Comparison of ENCODE assay signal across 7 mouse cellular contexts in the genomic region with DNA sequence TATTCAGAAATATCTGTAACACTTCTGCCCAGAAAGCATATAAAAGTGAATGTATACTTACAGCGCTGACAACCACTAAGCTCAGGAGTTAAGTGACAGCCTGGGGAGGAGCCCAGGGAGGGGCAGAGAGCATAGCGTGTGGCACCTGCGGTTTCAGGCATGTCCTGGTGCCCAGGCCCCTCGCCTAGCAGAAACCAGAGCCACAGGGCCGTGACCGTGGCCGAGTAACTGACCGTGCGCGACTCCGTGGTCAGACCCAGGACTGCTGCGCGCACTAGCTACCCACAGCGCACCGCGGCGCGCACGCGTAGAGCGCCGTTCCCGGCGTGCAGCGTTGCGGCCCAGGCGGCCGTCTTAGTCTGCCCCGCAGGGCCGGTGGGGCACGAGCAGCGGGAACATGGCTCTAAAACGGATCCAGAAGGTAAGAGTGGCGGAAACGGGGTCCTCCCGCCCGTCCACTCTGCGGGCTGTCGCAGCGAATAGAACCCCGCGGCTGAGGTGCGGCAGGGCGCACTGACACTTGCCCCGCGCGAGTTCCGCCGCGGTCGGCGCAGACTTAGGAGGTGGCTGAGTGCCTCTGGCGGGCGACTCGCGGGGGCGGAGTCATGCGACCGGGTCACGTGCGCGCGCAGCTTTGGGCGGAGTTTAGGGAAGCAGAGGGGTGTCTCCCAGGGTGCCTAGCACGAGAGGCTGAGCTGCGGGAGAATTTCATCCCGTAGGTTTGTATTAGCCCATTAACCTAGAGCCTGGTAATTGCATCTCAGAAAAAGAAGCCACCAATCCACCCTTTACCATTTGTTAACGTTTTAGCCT. TPM values are rescaled to one million over a fixed set of nuclear protein-coding genes. Genes with fewer than 3 reads are reported as not detected.
A peak's percentile ranks its signal among the peaks of the same experiment; 100 is the strongest.
DNase-seq lines count a peak whose midpoint lies in the region; ATAC-seq and TF ChIP-seq lines count a peak whose summit lies in the region.

Gene Urgcp (minus strand): TSS at position 557 of the 813 bp plus-strand sequence.

- peak within 1 kb of the TSS; percentile 64 for H3K4me2 ChIP-seq in intestine, postnatal 0 days (replicated peaks; ENCODE audit: low read depth)
- peak within 1 kb of the TSS; percentile 83 for H3K4me2 ChIP-seq in midbrain, embryonic 12.5 days (replicated peaks)

- H3K9ac ChIP-seq in intestine, postnatal 0 days (ENCODE audit: low read depth, low read length) = peak within 1 kb of the TSS; percentile 77
- peak within 1 kb of the TSS; percentile 92 for H3K9ac ChIP-seq in midbrain, embryonic 12.5 days (replicated peaks)

- H3K9me3 ChIP-seq in embryonic facial prominence, embryonic 10.5 days = no peaks in the 10 kb centered on the region
- H3K9me3 ChIP-seq in intestine, postnatal 0 days (ENCODE audit: control insufficient read depth) = no peaks in the 10 kb centered on the region
- no peaks in the 10 kb centered on the region for H3K9me3 ChIP-seq in midbrain, embryonic 12.5 days

- TF ChIP-seq CTCF in intestine, postnatal 0 days (IDR thresholded peaks at IDR 0.05; ENCODE audit: low read depth) = peak; percentile 41
- TF ChIP-seq CTCF in small intestine, adult 2 months (IDR thresholded peaks at IDR 0.05; ENCODE audit: extremely low read depth, insufficient read length, insufficient replicate concordance, low read depth, low read length) = no peak

- H3K36me3 ChIP-seq in embryonic facial prominence, embryonic 10.5 days (replicated peaks) = peaks cover 13% of the 10 kb centered on the region
- no peaks in the 10 kb centered on the region for H3K36me3 ChIP-seq in intestine, postnatal 0 days (ENCODE audit: control insufficient read depth, insufficient read depth)
- H3K36me3 ChIP-seq in midbrain, embryonic 12.5 days = no peaks in the 10 kb centered on the region
- peaks cover 4% of the 10 kb centered on the region; the same call in 1 of the 2 replicates for H3K36me3 ChIP-seq in small intestine, adult 2 months (ENCODE audit: control insufficient read depth, insufficient read depth, low read length)

- intact Hi-C loops in left cerebral cortex, postnatal 4 days (cut with DNase I) = no loop called here

- H3K4me3 ChIP-seq in embryonic facial prominence, embryonic 10.5 days = peak within 1 kb of the TSS; percentile 67
- H3K4me3 ChIP-seq in intestine, postnatal 0 days (ENCODE audit: low read depth, low read length) = peak within 1 kb of the TSS; percentile 67
- peak within 1 kb of the TSS; percentile 75 for H3K4me3 ChIP-seq in midbrain, embryonic 12.5 days
- H3K4me3 ChIP-seq in small intestine, adult 2 months (ENCODE audit: low read depth, low read length) = peak within 1 kb of the TSS; percentile 75

- under 1% methylated on average over 68 of the region's 68 CpGs for WGBS in embryonic facial prominence, embryonic 10.5 days
- WGBS in intestine, postnatal 0 days = under 1% methylated on average over 67 of the region's 68 CpGs
- WGBS in midbrain, embryonic 12.5 days = under 1% methylated on average over 68 of the region's 68 CpGs
- under 1% methylated on average over 68 of the region's 68 CpGs for WGBS in small intestine, adult 2 months

- H3K4me1 ChIP-seq in embryonic facial prominence, embryonic 10.5 days = peaks cover 12% of the 10 kb centered on the region
- H3K4me1 ChIP-seq in intestine, postnatal 0 days (replicated peaks; ENCODE audit: control insufficient read depth, insufficient read depth, low read length) = 0 out of 2 replicates have a peak, but pooled peaks cover 2% of the 10 kb centered on the region
- H3K4me1 ChIP-seq in midbrain, embryonic 12.5 days = peaks cover 13% of the 10 kb centered on the region
- peaks cover 3% of the 10 kb centered on the region; the same call in 1 of the 2 replicates for H3K4me1 ChIP-seq in small intestine, adult 2 months (ENCODE audit: control insufficient read depth, insufficient read depth, insufficient read length, low read length)

- TF ChIP-seq POLR2A in small intestine, adult 2 months (IDR thresholded peaks at IDR 0.05; ENCODE audit: low read depth, low read length) = peak; percentile 96

- peak within 1 kb of the TSS; percentile 95 for H3K27ac ChIP-seq in embryonic facial prominence, embryonic 10.5 days (replicated peaks)
- H3K27ac ChIP-seq in intestine, postnatal 0 days (ENCODE audit: low read depth, low read length) = peak within 1 kb of the TSS; percentile 92
- peak within 1 kb of the TSS; percentile 93 for H3K27ac ChIP-seq in midbrain, embryonic 12.5 days (replicated peaks)
- H3K27ac ChIP-seq in small intestine, adult 2 months (ENCODE audit: insufficient read depth, low read depth, low read length) = peak within 1 kb of the TSS; percentile 90

- DNase-seq in adrenal gland, postnatal 10 days = peak; percentile 96
- peak; percentile 99 for DNase-seq in embryonic facial prominence, embryonic 10.5 days (ENCODE audit: low spot score)
- DNase-seq in gonadal fat pad, adult 2 months (ENCODE audit: low read depth) = no peak
- peak; percentile 94 for DNase-seq in left cerebral cortex, postnatal 4 days

- ATAC-seq in intestine, postnatal 0 days = peak; percentile 97
- ATAC-seq in midbrain, embryonic 12.5 days (ENCODE audit: low FRiP score, low read depth) = peak; percentile 98

- H3K27me3 ChIP-seq in embryonic facial prominence, embryonic 10.5 days (replicated peaks; ENCODE audit: low read depth, poor library complexity, severe bottlenecking) = no peaks in the 10 kb centered on the region
- no peaks in the 10 kb centered on the region for H3K27me3 ChIP-seq in intestine, postnatal 0 days (replicated peaks; ENCODE audit: control insufficient read depth, insufficient read depth, low read length)
- H3K27me3 ChIP-seq in midbrain, embryonic 12.5 days = no peaks in the 10 kb centered on the region
- H3K27me3 ChIP-seq in small intestine, adult 2 months (ENCODE audit: control insufficient read depth, insufficient read depth, low read length) = no peaks in the 10 kb centered on the region

RNA-seq across cellular contexts. Expression of gene Urgcp, which starts in this region (rescaled TPM):
- total RNA-seq in adrenal gland, postnatal 10 days (2021) = 10 to 100 TPM; 65.1 to 66.5 TPM
- polyA plus RNA-seq in embryonic facial prominence, embryonic 10.5 days (2016; fragmentation: Nextera tagmentation; extraction: Ambion mirVana) = 18.0 and 19.1 TPM in 2 replicates
- 22.0 and 22.4 TPM in 2 replicates for polyA plus RNA-seq in gonadal fat pad, adult 2 months (2012; rRNA removed)
- polyA plus RNA-seq in intestine, postnatal 0 days (2015; fragmentation: Nextera tagmentation; extraction: Ambion mirVana) = 15.4 and 19.0 TPM in 2 replicates
- 10 to 100 TPM; 41.5 to 52.4 TPM for total RNA-seq in left cerebral cortex, postnatal 4 days (2021)
- 25.1 and 25.8 TPM in 2 replicates for polyA plus RNA-seq in midbrain, embryonic 12.5 days (2016; fragmentation: Nextera tagmentation; extraction: Ambion mirVana)
- 18.6 and 45.5 TPM in 2 replicates for polyA plus RNA-seq in small intestine, adult 2 months (2012; rRNA removed)
